Mouse (Mus musculus) megakaryocyte-erythroid progenitor cell, adult 5-6 weeks (primary cell): ENCODE data around the gene Ppp4r2. TPM values are rescaled to one million over a fixed set of nuclear protein-coding genes. Genes with fewer than 3 reads are reported as not detected.
A peak's percentile ranks its signal among the peaks of the same experiment; 100 is the strongest.

ENCODE experiments used
- ATAC-seq: replicated peaks from 2 replicates; pipeline ENCODE4 v1.8.0; 2016; ENCODE audit warnings: mild to moderate bottlenecking, inconsistent platforms; ENCODE audit not compliant: severe bottlenecking, poor library complexity, low FRiP score, low TSS enrichment
- total RNA-seq, 2 experiments: library from RNA; stranded (forward) in 1 of 2; stranded (reverse) in 1 of 2; fragments of 200-1000, 215-1000 nt in 1 of 2; fragments of >200 nt in 1 of 2; fragmentation: Nextera tagmentation in 1 of 2; gene quantifications; 2 replicates each; pipeline ENCODE4 v1.2.3; 2014 to 2017

Ppp4r2 gene
- total RNA-seq (2014; fragmentation: Nextera tagmentation) (64.5 and 77.5 TPM in 2 replicates), total RNA-seq (2017) (105 and 107 TPM in 2 replicates)

DNA sequence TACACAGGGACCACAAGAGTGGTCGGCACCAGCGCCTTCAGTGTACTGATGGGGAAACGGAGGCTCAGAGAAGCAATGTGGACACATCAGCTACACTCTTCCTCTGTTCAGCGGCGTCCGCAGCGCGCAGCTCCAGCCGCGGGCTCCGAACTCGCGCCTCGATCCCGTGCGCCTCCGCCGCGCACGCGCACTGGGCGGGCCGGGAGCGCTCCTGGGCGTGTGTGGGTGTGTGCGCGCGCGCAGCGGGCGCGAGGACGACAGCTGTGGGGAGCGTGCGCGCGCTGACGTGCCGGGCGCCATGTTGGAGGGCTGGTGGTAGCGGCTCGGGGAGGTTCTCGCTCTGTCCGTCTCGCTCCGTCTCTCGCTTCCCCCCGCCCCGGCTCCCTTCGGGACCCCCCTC lies at the start of gene Ppp4r2:
TSS of gene Ppp4r2 (plus strand) at position 268 of the 400 bp plus-strand sequence.
- peak; percentile 86 for ATAC-seq

DNA sequence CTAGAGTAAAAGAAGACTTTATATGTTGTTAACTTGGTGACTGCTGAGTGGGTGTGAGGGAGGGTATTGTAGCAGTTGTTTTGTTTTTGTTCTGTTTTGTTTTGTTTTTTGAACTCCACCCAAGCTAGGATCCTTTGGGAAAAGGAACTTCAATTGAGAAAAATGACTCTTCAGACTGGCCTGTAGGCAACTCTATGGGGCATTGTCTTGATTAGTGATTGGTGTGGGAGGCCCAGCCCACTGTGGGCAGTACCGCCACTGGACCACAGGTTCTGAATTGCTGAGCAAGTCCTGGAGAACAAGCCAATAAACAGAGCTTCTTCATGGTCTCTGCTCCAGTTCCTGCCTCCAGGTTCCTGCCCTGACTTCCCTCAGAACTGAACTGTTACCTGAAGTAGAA lies 45.7 kb upstream of the Ppp4r2 start:
- no peak for ATAC-seq

DNA sequence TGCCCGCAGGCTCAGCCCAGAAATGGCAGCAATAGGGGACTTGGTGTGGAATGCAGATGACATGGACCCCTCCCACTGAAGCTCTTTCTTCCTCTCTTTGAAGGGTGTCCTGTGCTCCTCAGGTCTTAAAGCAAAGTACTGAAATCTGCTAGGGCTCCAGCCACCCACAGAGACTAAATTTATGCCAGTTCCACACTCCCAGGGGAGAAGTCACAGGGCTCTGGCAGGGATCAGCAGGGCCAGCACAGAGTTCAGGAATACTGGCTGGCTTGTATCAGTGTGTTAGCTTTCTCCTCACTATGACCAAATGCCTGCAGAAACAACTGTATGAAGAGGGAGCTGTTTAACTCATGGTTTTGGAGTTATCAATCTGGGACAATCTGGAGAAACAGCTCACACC lies 44.3 kb upstream of the Ppp4r2 start:
- no peak for ATAC-seq

DNA sequence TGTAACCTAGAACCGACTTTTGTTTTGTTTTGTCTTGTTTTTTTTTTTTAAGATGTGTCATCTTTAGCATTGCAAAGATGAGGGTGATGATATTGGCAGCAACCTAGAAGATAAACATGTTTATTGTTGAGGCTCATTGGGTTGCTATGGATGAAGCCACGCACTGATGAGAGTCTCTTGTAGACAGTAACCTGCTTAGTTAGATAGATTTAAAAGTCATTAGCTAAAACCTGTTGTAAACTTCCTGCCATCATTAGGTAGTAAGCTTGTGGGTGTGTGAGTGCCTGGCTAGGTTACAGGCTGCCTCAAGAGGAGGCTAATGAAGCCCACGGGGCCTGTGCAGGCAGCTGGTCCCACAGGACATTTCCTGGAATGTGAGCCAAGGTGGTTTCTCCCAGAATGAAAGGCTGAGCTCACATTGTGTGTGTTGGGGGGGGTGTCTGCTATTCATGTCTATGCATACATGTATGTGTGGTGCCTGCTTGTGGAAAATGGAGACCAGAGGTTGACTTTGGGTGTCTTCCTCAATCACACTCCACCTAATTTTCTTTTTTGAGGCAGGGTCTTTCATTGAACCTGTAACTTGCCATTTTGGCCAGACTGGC lies 41.3 kb upstream of the Ppp4r2 start:
- ATAC-seq: no peak

DNA sequence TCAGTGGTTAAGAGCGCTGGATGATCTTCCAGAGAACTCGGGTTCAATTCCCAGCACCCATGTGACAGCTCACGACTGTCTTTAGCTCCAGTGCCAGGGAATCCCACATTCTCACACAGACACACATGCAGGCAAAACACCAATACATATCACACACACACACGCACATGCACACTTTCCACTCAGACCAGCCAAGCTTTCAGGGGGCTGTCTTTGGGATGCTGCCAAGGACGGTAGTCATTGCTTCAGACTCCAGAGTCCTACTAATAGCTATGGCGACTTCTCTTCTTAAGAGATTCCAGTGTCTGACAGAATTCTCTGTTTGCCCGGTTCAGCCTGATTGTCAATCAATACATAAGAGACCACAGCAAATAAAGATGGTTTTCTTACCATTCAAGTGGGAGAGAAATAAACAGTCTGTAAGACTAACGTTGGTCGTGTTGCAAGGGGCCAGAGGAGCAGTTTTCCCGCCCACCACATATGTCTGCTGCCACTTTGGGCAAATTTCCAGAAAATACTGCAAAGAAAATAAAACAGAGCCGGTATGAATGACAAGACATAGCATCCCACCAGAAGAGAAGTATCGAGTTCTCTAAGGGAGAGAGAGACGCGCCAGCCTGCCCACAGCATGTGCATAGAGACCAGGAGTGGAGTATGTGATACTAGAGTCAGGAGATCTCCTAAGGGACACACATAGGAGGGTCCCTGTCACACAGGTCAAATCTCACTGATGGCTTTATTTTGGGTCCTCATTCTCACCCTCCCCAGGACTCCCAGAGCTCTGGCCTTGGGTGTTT lies 40.3 kb upstream of the Ppp4r2 start:
- ATAC-seq: no peak

DNA sequence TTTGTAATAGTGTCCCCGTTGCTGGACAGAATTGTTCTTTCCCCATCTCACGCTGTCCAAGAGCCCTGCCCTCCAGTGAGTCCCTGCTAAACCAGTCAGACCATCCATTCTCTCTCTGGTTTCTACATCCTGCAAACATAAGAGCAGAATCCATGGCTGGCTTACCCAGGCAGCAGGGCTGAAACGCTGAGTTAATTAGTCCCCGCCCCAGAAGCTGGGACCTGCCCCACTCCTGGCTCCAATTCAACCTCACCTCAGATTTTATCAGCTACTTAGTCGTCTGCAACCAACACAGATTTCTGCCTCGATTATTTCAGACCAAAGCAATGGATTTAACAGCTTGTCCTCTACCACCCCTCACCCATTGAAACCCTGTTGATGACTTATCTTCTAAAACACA lies 37.6 kb upstream of the Ppp4r2 start:
- ATAC-seq: no peak

DNA sequence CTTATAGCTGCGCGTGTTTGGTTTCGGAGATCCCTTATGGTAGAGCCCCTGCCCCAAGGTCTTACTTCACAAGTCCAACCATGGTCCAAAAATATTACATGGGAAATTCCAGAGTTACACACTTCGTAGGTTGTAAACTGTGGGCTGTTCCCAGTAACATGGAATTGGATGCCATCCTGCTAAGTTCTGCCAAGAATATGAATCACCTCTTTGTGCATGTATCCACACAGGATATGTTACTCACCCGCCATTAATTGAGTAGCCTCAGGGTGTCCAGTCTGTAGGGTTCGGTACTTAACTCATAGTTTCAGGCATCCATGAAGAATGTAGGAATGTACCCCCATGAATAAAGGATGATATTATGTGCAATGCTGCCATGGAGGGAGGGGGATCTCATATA lies 34.1 kb upstream of the Ppp4r2 start:
- no peak for ATAC-seq

DNA sequence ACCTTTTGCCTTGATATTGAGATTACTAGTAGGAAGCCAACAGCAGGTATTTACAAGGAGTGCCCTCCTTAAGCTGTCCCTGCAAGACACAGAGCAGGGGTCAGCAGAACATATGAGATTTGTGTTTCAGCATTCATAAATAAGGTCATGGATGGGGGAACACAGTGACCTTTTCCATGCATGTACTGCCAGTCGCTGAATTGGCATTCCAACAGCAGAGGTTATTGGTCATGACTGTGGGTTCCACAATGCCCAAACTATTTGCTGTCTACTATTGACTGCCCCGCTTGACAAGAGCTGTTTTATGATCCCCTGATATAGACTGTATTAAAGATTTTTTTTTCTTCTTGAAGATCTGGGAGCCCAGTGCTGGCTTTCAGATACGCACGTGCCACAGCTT lies 33.7 kb upstream of the Ppp4r2 start:
- no peak for ATAC-seq

DNA sequence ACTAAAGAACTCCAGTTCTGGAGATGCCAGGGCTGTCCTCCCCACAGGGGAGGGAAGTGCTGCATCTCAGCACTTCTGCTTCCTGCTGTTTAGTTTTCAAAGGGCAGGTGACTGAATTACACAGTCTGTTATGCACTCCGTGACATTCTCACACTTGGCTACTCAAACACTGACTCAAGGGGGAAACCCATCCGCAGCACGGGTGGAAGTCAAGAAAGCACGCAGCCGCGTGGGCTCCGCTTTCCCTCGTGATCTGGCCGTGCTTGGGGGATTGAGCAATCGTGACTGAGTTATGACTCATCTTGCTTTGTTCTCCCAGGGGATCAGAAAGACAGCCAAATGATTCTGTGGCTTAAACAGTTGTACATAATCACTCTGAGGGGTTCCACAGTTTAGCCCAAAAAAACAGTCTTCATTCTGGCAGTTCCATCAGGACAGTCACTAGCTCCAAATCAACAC lies 32.9 kb upstream of the Ppp4r2 start:
- ATAC-seq: no peak

DNA sequence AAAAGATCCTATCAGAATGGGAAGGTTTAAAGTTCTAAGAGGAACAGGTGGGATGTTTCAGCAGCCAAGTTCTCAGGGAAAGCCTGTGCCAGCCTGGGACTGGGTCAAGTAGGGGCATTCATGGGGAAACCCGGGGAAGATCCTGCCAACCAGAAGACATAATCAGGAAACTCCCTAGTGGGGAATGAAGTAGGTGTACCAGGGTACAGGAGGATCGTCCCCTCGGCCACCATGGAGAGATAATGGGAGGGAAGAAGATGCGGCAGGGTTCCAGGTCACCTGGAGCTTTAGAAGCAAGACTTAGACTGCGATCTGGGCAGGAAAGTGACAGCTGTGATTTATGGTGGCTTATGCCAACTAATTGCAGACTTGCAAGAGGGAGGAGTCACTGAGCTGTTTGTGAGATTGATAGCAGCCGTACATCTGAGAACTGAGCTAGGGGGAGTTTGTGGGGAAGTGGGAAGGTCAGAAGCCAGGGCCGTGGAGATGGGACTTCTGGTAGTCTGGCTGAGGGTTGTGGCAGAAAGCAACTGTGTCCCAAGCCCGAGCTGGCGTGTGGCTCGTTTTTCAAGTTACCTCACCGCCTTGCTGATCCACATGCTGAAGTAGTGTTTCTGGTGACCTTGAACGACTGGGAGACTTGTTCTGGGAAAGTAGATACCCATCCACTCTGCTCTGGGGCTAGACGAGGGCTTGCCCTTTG lies 30.9 kb upstream of the Ppp4r2 start:
- no peak for ATAC-seq

DNA sequence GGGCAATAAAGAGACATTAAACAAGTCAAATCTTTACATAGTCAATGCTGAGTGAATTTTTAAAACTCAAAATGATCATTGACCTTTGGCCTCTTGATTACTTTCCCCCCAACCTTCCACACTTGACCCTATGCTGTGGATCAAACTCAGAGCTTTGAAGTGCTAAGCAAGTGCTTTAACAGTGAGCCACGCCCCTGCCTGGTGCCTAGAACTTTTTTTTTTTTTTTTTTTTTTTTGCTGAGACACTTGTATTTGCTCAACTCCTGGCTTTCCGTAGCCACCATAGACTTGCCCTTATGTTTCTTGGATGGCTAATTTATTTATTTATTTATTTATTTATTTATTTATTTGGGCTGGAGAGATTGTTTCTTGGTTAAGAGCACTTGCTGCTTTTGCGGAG lies 30.2 kb upstream of the Ppp4r2 start:
- no peak for ATAC-seq

DNA sequence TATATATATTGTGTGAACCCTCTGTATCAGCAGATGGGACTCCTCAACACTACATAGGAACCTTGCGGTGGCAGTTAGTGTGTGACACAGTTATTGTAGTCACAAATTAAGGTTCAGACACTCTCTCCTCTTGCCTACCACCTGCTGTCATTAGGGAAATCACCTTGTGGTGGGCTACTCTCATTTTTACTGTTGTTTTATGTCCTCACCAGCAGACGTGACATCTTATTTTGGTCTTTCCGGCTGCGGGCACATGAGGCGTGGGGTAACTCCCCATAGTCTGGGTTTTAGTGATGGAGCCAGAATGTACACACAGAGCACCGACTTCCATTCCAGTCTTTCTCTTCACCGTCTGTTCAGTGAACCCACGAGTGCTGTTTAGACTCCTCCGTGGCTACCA lies 26.2 kb upstream of the Ppp4r2 start:
- no peak for ATAC-seq

DNA sequence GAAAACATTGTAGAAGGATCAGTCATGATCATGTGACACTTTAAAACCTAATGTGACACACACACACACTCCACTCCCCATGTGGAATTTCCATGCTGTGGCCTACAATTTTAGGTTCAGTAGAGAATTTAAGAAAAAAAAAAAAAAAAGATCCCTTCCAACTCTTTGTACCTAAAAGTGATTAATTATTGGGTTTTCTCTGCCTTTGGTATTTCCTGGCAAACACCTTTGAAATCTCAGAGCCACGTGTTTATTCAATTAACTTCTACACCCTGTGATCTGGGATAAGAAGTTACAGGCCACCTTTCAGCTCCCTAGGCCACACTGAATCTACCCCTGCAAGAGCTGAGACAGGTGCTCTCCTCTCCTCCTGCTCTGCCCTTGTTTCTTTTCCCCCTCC lies 25.7 kb upstream of the Ppp4r2 start:
- ATAC-seq: no peak

DNA sequence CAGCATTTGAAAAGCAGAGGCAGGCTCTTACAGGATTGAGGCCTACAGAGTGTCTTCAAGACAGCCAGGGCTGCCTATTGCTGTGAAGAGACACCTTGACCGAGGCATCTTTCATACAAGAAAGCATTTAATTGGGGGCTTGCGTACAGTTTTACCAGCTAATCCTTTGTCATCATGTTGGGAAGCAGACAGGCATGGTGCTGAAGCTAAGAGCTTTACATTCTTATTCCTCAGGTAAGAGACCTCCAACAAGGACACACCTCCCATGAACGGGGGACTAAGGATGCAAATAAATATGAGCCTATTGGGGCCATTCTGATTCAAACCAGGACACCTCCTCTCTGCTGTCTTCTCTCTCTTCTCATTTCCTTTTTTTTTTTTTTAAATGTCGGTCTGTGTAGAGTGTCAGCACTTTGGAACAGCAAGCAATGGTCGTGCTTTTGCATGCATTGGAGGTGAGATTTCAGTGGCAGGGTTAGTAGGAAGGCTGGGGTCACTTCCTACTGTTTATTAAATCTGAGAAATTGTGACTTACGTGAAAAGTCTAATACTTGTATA lies 25.1 kb upstream of the Ppp4r2 start:
- no peak for ATAC-seq

DNA sequence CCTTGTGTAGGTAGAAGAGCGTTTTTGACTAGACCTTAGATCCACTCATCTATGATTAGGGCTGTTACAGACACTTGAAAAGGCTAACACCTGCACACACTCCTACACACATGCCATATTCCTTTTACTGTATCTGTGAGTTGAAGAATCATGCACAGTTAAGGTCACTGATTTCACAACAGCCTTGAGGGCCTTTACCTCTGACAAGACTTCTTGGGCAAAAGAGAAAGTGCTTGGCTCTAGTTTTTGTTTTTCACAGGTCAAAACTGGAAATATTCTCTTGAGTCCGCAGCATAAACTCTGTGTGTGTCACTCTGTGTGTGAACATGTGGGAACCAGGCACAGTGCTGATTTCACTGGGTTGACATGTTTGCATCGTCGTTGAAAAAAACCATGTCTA lies 23.3 kb upstream of the Ppp4r2 start:
- no peak for ATAC-seq

DNA sequence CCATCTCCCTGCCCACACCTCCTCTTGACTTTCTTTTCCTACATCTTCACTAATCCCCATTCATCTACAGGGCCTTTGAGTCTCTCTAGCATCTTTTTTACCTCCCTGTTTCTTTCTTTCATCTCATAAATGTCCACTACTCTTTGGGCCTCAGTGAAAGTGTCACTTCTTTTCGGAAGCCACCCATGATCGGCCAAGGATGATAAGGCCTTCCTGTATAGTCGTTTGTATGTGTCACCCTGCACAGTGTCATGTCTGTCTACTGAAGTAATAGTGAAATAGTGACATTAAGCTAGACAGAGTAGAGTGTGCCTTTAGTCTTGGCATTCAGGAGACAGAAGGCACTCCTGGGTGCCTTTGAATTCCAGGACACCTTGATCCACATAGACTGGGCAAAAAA lies 21.7 kb upstream of the Ppp4r2 start:
- ATAC-seq: no peak

DNA sequence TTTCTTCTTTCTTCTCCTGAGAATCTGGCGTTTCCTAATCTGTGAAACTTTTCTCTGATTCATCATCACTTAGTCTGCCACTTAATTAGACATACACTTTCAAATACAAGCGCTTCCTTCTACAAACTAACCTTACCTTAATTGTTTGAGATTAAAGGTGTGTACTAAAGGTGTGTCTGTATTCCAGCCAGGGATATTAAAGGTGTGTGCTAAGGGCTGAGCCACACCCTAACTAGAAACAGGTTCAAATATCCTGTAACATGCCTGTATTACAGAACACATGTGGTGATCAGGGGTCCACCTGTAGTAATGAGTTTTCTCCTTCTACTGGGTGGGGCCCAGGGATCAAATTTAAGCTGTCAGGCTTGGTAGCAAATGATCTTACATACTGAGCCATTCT lies 12.1 kb upstream of the Ppp4r2 start:
- ATAC-seq: no peak

DNA sequence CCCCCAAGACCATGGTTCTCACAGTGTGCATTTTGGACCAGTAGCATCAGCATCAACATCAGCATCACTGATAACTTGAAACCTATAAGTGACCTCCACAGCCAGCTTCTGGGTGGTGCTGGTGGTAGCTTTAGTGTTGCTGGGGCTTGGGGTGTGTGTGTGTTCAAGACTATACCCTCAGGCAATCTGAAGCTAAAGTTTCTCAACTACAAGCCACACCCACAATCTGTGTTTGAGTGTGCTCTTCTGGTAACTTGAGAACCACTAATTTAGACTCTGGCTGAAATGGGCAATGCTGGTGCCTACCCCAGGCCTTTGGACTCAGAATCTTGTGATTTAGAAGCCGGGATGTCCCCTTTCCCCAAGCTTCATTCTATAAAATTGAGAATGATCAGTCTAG lies 10.1 kb upstream of the Ppp4r2 start:
- ATAC-seq: no peak

DNA sequence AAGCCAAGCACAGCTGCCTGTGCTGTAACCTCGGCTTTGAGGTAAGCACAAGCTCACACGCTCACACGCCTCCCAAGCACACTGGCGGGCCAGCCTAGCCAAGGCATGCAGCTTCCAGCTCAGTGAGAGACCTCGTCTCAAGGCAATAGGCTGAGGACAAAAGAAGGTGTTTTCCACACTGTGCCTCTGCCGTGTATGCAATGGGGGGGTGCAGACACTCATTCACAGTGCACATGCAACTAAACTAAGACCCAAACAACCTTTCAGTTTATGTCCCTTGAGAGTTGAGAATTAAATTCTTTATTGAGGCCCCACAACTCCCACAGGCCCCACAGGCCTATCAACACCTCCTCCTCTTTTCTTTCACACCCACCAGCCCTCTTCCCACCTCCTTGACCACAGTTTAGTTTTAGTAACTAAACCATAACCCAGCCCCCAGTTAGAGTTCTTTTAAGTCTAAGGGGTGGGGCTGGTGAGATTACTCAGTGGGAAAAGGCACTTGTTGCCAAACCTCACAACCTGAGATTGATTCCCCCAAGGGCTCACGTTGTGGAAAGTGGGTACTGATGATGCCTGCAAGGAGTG lies 8.9 kb upstream of the Ppp4r2 start:
- no peak for ATAC-seq

DNA sequence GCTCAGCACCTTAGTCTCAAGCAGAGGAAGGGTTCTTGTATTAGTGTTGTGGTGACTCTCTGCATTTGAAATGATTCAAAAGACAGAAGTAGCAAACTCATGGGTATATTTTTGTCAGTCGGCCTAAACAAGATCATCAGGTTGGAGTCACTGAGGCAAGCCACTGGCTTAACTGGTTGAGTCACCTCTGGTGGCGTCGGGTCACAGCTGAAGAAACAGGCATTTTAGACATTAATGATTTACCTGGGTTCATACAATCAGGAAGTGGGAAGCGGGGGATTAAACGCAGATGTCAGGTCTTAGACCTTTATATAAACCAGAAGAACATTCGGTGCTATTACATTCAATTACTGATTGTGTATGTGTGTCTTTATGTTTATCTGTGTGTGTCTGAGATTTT lies 7.4 kb upstream of the Ppp4r2 start:
- no peak for ATAC-seq
